Mouse (Mus musculus) kidney, postnatal 0 days (tissue): ENCODE measurements around the gene Setmar. TPM values are rescaled to one million over a fixed set of nuclear protein-coding genes. Genes with fewer than 3 reads are reported as not detected.
"Not testable (repeated sequence)": the region's sequence is repeated elsewhere in the genome, so short reads cannot be mapped to it uniquely, and the experiment has no call there.

Experiments
- ATAC-seq: fragments of 200-750 bp; cut with Nextera tagmentation; replicated peaks from 2 replicates; pipeline ENCODE4 v1.8.0; 2017; ENCODE audit warnings: low read depth, moderate number of reproducible peaks, moderate TSS enrichment, moderate library complexity; ENCODE audit not compliant: low FRiP score
- DNase-seq: peaks from one replicate; pipeline ENCODE4 v3.0.0-alpha.2; 2016; ENCODE audit warnings: low spot score
- H3K27ac ChIP-seq: fragments of 300-500 bp; sonication (generic); 2 replicates; pipeline ENCODE4 v1.5.1; 2014; ENCODE audit warnings: mild to moderate bottlenecking
- H3K27me3 ChIP-seq: fragments of 300-500 bp; sonication (generic); 2 replicates; pipeline ENCODE4 v1.6.1; 2014; ENCODE audit warnings: low read length, mixed read lengths; ENCODE audit not compliant: insufficient read depth
- H3K36me3 ChIP-seq: fragments of 300-500 bp; sonication (generic); 2 replicates; pipeline ENCODE4 v1.6.1; 2014; ENCODE audit warnings: low read length, mixed read lengths; ENCODE audit not compliant: insufficient read depth
- H3K4me1 ChIP-seq: fragments of 300-500 bp; sonication (generic); replicated peaks from 2 replicates; pipeline ENCODE4 v1.6.1; 2014; ENCODE audit warnings: antibody characterized with exemption, low read length, mixed read lengths; ENCODE audit not compliant: insufficient read depth
- H3K4me2 ChIP-seq: fragments of 300-500 bp; sonication (generic); 2 replicates; pipeline ENCODE4 v1.6.1; 2014; ENCODE audit warnings: mild to moderate bottlenecking, low read length, moderate library complexity, mixed read lengths
- H3K4me3 ChIP-seq: fragments of 300-500 bp; sonication (generic); replicated peaks from 2 replicates; pipeline ENCODE4 v1.5.1; 2014; ENCODE audit warnings: low read depth, low read length
- H3K9ac ChIP-seq: fragments of 300-500 bp; sonication (generic); 2 replicates; pipeline ENCODE4 v1.6.1; 2014; ENCODE audit warnings: low read depth, low read length
- H3K9me3 ChIP-seq: fragments of 300-500 bp; sonication (generic); replicated peaks from 2 replicates; pipeline ENCODE4 v1.6.1; 2016; ENCODE audit warnings: low read length, inconsistent platforms, mixed read lengths
- CTCF ChIP-seq: IDR thresholded peaks from 2 replicates; pipeline ENCODE4 v1.5.1; 2016; ENCODE audit warnings: antibody characterized with exemption, low read depth, mild to moderate bottlenecking, moderate library complexity
- WGBS: fragments of 180-500 bp; shearing (Covaris S2); extraction: QIAGEN DNeasy Blood & Tissue Kit; methylation state at CpG from one replicate; pipeline ENCODE4 v1.1.7; 2014; 5-methylcytosine and 5-hydroxymethylcytosine counted together
- polyA plus RNA-seq: library from polyadenylated mRNA; unstranded; fragments of >200 nt; fragmentation: Nextera tagmentation; extraction: Ambion mirVana; gene quantifications from 2 replicates; pipeline ENCODE4 v1.2.1, GENCODE M21; 2015

Setmar gene
- 7.2 and 7.4 TPM in 2 replicates for polyA plus RNA-seq

DNA sequence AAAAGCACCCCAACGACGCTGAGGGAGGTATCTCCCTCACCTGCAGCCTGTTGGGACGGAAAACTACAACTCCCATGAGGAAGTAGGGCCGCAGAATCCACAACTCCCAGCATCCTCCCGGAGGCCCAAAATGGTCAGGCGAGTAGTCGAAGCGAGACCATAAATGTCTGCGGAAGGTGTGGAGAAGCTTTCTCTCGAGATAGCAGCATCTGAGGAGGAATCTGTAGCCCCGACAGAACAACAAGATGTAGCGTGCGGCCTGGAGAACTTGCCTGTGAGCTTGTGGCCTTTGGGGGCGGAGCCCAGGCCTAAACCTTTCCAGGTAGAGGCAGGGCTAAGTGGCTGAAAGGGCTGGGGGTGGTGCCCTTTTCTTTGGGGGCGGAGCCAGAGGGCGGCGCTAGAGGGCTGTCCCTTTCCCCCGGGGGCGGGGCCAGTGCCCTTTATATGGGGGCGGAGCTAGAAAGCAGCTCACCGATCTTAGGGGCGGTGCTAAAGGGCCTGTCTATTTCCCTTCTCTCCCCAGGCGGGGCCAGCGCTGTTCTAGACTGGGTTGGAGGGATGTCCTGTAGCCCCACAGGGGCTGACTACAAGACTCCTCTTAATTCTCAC is at the start of gene Setmar:
Gene Setmar (plus strand): TSS at position 128 of the 609 bp plus-strand sequence.
- WGBS = under 1% methylated on average over 23 of the region's 24 CpGs
- Histone ChIP-seq H3K27me3 (no peaks in the 10 kb centered on the region), H3K4me3 (peak within 1 kb of the TSS; percentile 49), H3K4me2 (peak within 1 kb of the TSS; percentile 78), H3K27ac (peak within 1 kb of the TSS; percentile 93), H3K9ac (peak within 1 kb of the TSS; percentile 63), H3K36me3 (no peaks in the 10 kb centered on the region), H3K4me1 (no peaks in the 10 kb centered on the region), H3K9me3 (no peaks in the 10 kb centered on the region)
- peak; percentile 97 for ATAC-seq
- DNase-seq = peak; percentile 99
- TF ChIP-seq CTCF = peak; percentile 47; the same call in 1 of the 2 replicates

DNA sequence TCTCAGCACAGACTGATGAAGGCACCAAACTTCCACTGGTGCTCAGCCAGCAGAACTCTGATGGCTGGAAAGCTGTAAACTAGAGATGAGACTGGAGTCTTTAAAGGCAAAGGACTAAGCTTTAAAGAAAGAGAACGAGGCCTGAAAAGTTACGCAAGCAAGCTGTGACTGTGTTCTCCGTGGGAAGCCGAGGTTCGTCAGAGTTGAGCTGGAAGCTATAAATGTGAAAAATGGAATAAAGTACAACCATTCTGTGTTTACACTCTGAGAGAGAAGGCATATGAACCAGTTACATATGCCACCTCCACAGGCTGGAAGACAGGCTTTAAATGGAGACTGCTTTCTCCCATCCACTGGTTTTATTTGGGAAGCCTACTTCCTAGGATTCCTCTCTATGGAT is 43.2 kb upstream of the Setmar start:
- no peak for TF ChIP-seq CTCF
- no peaks in the 10 kb centered on the region for H3K9me3 ChIP-seq
- H3K4me1 ChIP-seq = no peaks in the 10 kb centered on the region
- no peaks in the 10 kb centered on the region for H3K27me3 ChIP-seq
- H3K27ac ChIP-seq = no peak overlapping the region
- no peaks in the 10 kb centered on the region for H3K36me3 ChIP-seq
- no peak overlapping the region for H3K9ac ChIP-seq
- whole genome bisulfite sequencing = 81% methylated on average over 5 of the region's 5 CpGs
- DNase-seq (no peak), ATAC-seq (no peak)
- no peak overlapping the region for H3K4me3 ChIP-seq
- H3K4me2 ChIP-seq = no peak overlapping the region

DNA sequence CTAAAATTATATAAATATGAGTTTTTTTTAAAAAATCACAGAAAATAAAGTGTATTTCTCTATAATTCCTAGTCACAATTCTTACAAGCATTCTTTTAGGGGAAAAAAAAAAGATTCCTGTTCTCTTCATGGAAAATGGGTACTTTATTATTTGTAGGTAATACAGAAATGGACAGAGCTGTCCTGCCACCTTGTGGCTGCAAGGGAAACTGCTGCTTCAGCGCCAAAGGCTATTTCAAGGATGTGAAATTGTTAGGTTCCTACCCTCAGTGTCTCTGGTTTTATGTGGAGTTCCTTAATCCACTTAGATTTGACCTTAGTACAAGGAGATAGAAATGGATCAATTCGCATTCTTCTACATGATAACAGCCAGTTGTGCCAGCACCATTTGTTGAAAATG is 9.8 kb upstream of the Setmar start:
- H3K36me3 ChIP-seq, H3K27me3 ChIP-seq, H3K9ac ChIP-seq, H3K4me2 ChIP-seq, ATAC-seq, H3K4me3 ChIP-seq, H3K9me3 ChIP-seq, H3K27ac ChIP-seq, H3K4me1 ChIP-seq: not testable (repeated sequence)
- peak; percentile 82 for TF ChIP-seq CTCF
- 0% methylated on average over 1 of the region's 2 CpGs for WGBS
- peak; percentile 70 for DNase-seq

DNA sequence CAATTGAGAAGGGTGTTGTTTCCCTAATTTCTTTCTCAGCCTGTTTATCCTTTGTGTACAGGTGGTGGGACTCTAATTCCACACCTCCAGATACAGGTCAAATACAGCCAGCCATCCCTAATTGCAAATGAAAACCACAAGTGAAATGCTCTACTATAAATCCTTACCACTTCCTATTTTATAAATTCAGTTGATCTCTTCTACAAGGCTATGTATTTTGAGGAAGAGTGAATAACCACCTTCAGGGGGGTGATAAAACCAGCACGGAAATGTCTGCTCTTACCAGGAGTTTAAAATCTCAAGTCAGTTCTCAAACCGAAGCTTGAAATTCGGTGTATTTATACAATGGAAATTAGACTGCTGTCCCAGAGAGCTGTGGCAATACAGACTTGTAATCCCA is 8.9 kb upstream of the Setmar start:
- no peak for TF ChIP-seq CTCF
- no peak overlapping the region for H3K27ac ChIP-seq
- H3K4me1 ChIP-seq = no peaks in the 10 kb centered on the region
- H3K4me2 ChIP-seq = no peak overlapping the region
- no peak overlapping the region for H3K9ac ChIP-seq
- H3K9me3 ChIP-seq = no peaks in the 10 kb centered on the region
- ATAC-seq = no peak
- DNase-seq = no peak
- no peak overlapping the region for H3K4me3 ChIP-seq
- WGBS = 76% methylated on average over 3 of the region's 3 CpGs
- no peaks in the 10 kb centered on the region for H3K27me3 ChIP-seq
- H3K36me3 ChIP-seq = no peaks in the 10 kb centered on the region

DNA sequence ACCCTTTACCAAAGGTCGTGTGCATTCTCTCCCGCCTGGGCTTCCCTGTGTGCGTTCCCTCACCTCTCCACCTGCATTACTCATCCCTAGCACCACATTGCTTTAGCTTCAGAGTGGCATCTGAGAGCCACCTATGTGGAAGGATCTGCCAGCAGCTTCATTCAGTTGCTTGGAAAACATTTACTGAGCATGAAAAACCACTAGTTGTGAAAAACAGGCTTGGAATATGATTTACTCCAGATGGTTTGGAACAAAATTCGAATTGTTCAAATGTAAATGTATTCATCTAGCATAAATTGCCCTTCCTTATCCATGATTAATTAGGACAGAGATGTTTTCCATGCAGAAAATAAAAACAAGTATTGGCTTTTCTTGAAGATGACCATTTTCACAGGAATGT is 7.5 kb upstream of the Setmar start:
- H3K27me3 ChIP-seq = no peaks in the 10 kb centered on the region
- no peak for ATAC-seq

DNA sequence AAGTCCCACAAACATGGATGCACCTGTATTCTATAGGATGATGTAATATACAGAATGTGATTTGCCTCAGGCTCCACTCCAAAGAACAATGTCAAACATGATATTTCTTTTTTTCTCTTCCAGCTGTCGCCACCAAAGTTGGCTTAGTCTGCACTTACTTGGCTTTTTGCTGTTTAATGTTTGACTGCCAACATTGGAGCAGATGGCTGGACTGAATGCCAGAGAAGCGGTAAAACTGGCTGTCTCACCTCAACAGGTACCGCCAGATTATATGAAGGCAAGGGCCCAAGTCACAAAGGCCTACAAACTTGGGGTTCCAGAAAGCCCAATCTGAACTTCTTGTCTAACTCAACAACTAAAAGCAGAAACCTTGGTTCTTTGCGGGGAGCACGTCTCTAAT is 6.8 kb upstream of the Setmar start:
- no peaks in the 10 kb centered on the region for H3K27me3 ChIP-seq
- TF ChIP-seq CTCF = no peak
- H3K27ac ChIP-seq = no peak overlapping the region
- DNase-seq (no peak), ATAC-seq (no peak)
- WGBS = 81% methylated on average over 5 of the region's 5 CpGs
- no peak overlapping the region for H3K4me3 ChIP-seq
- H3K9me3 ChIP-seq = no peaks in the 10 kb centered on the region
- no peaks in the 10 kb centered on the region for H3K4me1 ChIP-seq
- no peaks in the 10 kb centered on the region for H3K36me3 ChIP-seq
- H3K9ac ChIP-seq = no peak overlapping the region
- no peak overlapping the region for H3K4me2 ChIP-seq

More for the DNA sequence above, 7.5 kb upstream of the Setmar start:
- Histone ChIP-seq H3K4me3 (no peak overlapping the region), H3K4me1 (no peaks in the 10 kb centered on the region), H3K9ac (no peak overlapping the region), H3K36me3 (no peaks in the 10 kb centered on the region), H3K9me3 (no peaks in the 10 kb centered on the region), H3K27ac (no peak overlapping the region), H3K4me2 (no peak overlapping the region)
- DNase-seq = no peak
- no peak for TF ChIP-seq CTCF
- 58% methylated on average over 4 of the region's 4 CpGs for WGBS

DNA sequence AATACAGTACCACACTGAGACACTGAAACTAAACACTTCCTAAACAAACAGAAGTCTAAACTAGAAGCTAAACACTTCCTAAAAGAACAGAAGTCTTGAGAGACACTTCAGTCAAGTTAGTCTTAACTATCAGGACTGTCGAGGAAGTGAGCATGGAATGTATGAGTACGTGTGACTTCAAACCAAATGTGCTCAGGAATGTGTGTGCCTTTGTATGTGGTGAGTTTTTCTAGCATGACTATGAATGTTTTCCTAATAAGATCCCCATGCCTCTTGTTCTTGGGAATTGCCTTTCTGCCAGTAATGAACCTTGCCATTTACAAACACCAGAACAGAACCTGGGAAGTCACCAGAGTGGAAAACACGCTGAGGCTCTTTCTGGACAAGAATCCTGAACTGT is 3.7 kb upstream of the Setmar start:
- Histone ChIP-seq H3K4me2 (no peak overlapping the region), H3K36me3 (no peaks in the 10 kb centered on the region), H3K27me3 (no peaks in the 10 kb centered on the region), H3K27ac (no peak overlapping the region), H3K4me1 (no peaks in the 10 kb centered on the region), H3K9ac (no peak overlapping the region), H3K4me3 (no peak overlapping the region), H3K9me3 (no peaks in the 10 kb centered on the region)
- no peak for DNase-seq
- no peak for TF ChIP-seq CTCF
- 66% methylated on average over 3 of the region's 3 CpGs for WGBS
- ATAC-seq = no peak
